Mouse (Mus musculus) myocyte (in vitro differentiated cells): ENCODE measurements around the gene Gtse1.

Source experiments
- MAX ChIP-seq: IDR thresholded peaks from one replicate; pipeline ENCODE4 v1.6.1; 2011; ENCODE audit warnings: low read depth, mild to moderate bottlenecking, control low read depth
- MYOG ChIP-seq, 3 experiments: IDR thresholded peaks; one replicate each; pipeline ENCODE4 v1.6.1; 2011; ENCODE audit warnings: control low read depth in 2 of 3, low read depth in 2 of 3, mild to moderate bottlenecking in 2 of 3; ENCODE audit not compliant: insufficient read length in 2 of 3, control insufficient read depth in 1 of 3, insufficient read depth in 1 of 3
- POLR2AphosphoS2 ChIP-seq: IDR thresholded peaks from one replicate; pipeline ENCODE4 v1.6.1; 2011; ENCODE audit warnings: low read depth, control low read depth; ENCODE audit not compliant: insufficient read length
- SRF ChIP-seq: IDR thresholded peaks from one replicate; pipeline ENCODE4 v1.6.1; 2011; ENCODE audit warnings: low read depth; ENCODE audit not compliant: control insufficient read depth, insufficient read length
- USF1 ChIP-seq: IDR thresholded peaks from one replicate; pipeline ENCODE4 v1.6.1; 2011; ENCODE audit warnings: low read depth, mild to moderate bottlenecking, control low read depth, moderate library complexity

DNA sequence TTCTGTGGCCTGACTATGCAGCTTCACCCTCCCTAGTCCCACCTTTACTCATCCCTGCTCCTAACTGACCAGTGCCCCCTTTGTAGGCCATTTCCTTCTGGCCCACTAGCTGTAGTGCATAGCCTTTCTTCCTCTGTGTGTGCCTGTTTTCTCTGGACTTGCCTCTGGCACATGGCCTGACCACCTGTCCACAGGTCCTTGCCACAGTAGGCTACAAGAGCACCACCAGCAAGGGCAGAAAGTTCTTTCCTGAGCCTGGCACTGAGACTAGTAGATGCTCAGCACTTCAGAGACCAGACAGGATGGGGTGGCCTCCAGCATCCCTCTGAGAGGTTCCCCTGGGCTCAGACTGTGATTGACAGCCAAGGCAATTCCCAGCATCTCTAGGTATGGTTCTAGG lies 14.5 kb upstream of the Gtse1 start:
- TF ChIP-seq USF1 (no peak), POLR2AphosphoS2 (no peak), SRF (no peak), MYOG (IDR thresholded peaks at IDR 0.05; ENCODE audit: control insufficient read depth in 1 of 3, insufficient read depth in 1 of 3, insufficient read length in 2 of 3, low read depth in 2 of 3) (no peak), MAX (no peak)
